Mouse (Mus musculus) hindbrain, embryonic 12.5 days (tissue): ENCODE results near the gene Sec16b. TPM values are rescaled to one million over a fixed set of nuclear protein-coding genes. Genes with fewer than 3 reads are reported as not detected.
A peak's percentile ranks its signal among the peaks of the same experiment; 100 is the strongest.

Experiments used
- ATAC-seq: fragments of 200-750 bp; cut with Nextera tagmentation; 2 replicates; pipeline ENCODE4 v1.8.0; 2017; ENCODE audit warnings: moderate TSS enrichment; ENCODE audit not compliant: low FRiP score
- H3K27ac ChIP-seq: fragments of 300-500 bp; sonication (generic); 2 replicates; pipeline ENCODE4 v1.5.1; 2016; ENCODE audit warnings: mild to moderate bottlenecking
- H3K27me3 ChIP-seq: fragments of 300-500 bp; sonication (generic); 2 replicates; pipeline ENCODE4 v1.6.1; 2016; ENCODE audit warnings: mild to moderate bottlenecking
- H3K36me3 ChIP-seq: fragments of 300-500 bp; sonication (generic); 2 replicates; pipeline ENCODE4 v1.6.1; 2016; ENCODE audit warnings: mild to moderate bottlenecking
- H3K4me1 ChIP-seq: fragments of 300-500 bp; sonication (generic); 2 replicates; pipeline ENCODE4 v1.6.1; 2016
- H3K4me2 ChIP-seq: fragments of 300-500 bp; sonication (generic); replicated peaks from 2 replicates; pipeline ENCODE4 v1.6.1; 2016; ENCODE audit warnings: mild to moderate bottlenecking
- H3K4me3 ChIP-seq: fragments of 300-500 bp; sonication (generic); 2 replicates; pipeline ENCODE4 v1.5.1; 2016; ENCODE audit warnings: mild to moderate bottlenecking
- H3K9ac ChIP-seq: fragments of 300-500 bp; sonication (generic); 2 replicates; pipeline ENCODE4 v1.6.1; 2016; ENCODE audit warnings: mild to moderate bottlenecking, moderate library complexity
- H3K9me3 ChIP-seq: fragments of 300-500 bp; sonication (generic); replicated peaks from 2 replicates; pipeline ENCODE4 v1.6.1; 2016; ENCODE audit warnings: mild to moderate bottlenecking
- WGBS: fragments of 180-500 bp; shearing (Covaris S2); methylation state at CpG from one replicate; pipeline ENCODE4 v1.1.7; 2016; 5-methylcytosine and 5-hydroxymethylcytosine counted together
- polyA plus RNA-seq: library from polyadenylated mRNA; unstranded; fragments of >200 nt; fragmentation: Nextera tagmentation; extraction: Ambion mirVana; gene quantifications from 2 replicates; pipeline ENCODE4 v1.2.1, GENCODE M21; 2016

Gene Sec16b
- 1.3 and 2.1 TPM in 2 replicates for polyA plus RNA-seq

GRCm38 (mm10) chr1:157506522-157506921 lies at the start of gene Sec16b:
Gene Sec16b (plus strand): TSS chr1:157506728.
- Histone ChIP-seq H3K27ac (no peak within 1 kb of the TSS), H3K4me3 (no peak within 1 kb of the TSS), H3K36me3 (no peaks in the 10 kb centered on the region), H3K27me3 (no peaks in the 10 kb centered on the region), H3K9me3 (no peaks in the 10 kb centered on the region), H3K4me2 (no peak within 1 kb of the TSS), H3K4me1 (peaks cover 16% of the 10 kb centered on the region; the same call in 1 of the 2 replicates), H3K9ac (no peak within 1 kb of the TSS)
- ATAC-seq, result no peak
- WGBS, result 17% methylated on average over 5 of the region's 5 CpGs

- no peaks in the 10 kb centered on the region for H3K36me3 ChIP-seq
- no peak for ATAC-seq
- H3K4me2 ChIP-seq, result peak overlapping the region; percentile 59; the same call in 1 of the 2 replicates
- H3K4me3 ChIP-seq, result no peak overlapping the region
- no peaks in the 10 kb centered on the region for H3K9me3 ChIP-seq
- no peaks in the 10 kb centered on the region for H3K27me3 ChIP-seq
- 55% methylated on average over 3 of the region's 3 CpGs for WGBS
- H3K27ac ChIP-seq, result no peak overlapping the region
- no peak overlapping the region for H3K9ac ChIP-seq
- H3K4me1 ChIP-seq, result peaks cover 20% of the 10 kb centered on the region
These were observed 48.7 kb upstream of the Sec16b start for GRCm38 (mm10) chr1:157457789-157458188.

- Histone ChIP-seq H3K27me3 (no peaks in the 10 kb centered on the region), H3K4me3 (peak within 1 kb of the TSS; percentile 39), H3K9ac (peak within 1 kb of the TSS; percentile 48), H3K4me1 (peaks cover 14% of the 10 kb centered on the region), H3K27ac (peak within 1 kb of the TSS; percentile 50; the same call in 1 of the 2 replicates), H3K9me3 (no peaks in the 10 kb centered on the region), H3K36me3 (no peaks in the 10 kb centered on the region), H3K4me2 (peak within 1 kb of the TSS; percentile 59)
- peak; percentile 86 for ATAC-seq
- 2% methylated on average over 28 of the region's 29 CpGs for WGBS
These were observed 47.9 kb upstream of the Sec16b start, which contains the start of gene Cryzl2 for GRCm38 (mm10) chr1:157458421-157459208. Gene Cryzl2 (plus strand): TSS chr1:157458577.

- Histone ChIP-seq H3K36me3 (no peaks in the 10 kb centered on the region), H3K4me2 (no peak overlapping the region), H3K9me3 (no peaks in the 10 kb centered on the region), H3K27me3 (no peaks in the 10 kb centered on the region), H3K9ac (no peak overlapping the region), H3K4me1 (peaks cover 14% of the 10 kb centered on the region), H3K4me3 (no peak overlapping the region), H3K27ac (no peak overlapping the region)
- ATAC-seq, result no peak
- 94% methylated on average over 5 of the region's 5 CpGs for WGBS
These were observed 46.6 kb upstream of the Sec16b start for GRCm38 (mm10) chr1:157459904-157460303.

- Histone ChIP-seq H3K4me3 (no peak overlapping the region), H3K27ac (no peak overlapping the region), H3K4me2 (no peak overlapping the region), H3K36me3 (no peaks in the 10 kb centered on the region), H3K9ac (no peak overlapping the region), H3K4me1 (peaks cover 14% of the 10 kb centered on the region), H3K27me3 (no peaks in the 10 kb centered on the region), H3K9me3 (no peaks in the 10 kb centered on the region)
- 96% methylated on average over 5 of the region's 5 CpGs for WGBS
- ATAC-seq, result no peak
These were observed 45.3 kb upstream of the Sec16b start for GRCm38 (mm10) chr1:157461276-157461675.

- H3K4me3 ChIP-seq, result no peak overlapping the region
- no peak for ATAC-seq
- H3K27ac ChIP-seq, result no peak overlapping the region
- H3K36me3 ChIP-seq, result no peaks in the 10 kb centered on the region
- H3K27me3 ChIP-seq, result no peaks in the 10 kb centered on the region
- no peak overlapping the region for H3K4me2 ChIP-seq
- H3K9me3 ChIP-seq, result no peaks in the 10 kb centered on the region
- no peak overlapping the region for H3K9ac ChIP-seq
- WGBS, result 66% methylated on average over 3 of the region's 3 CpGs
- H3K4me1 ChIP-seq, result peaks cover 14% of the 10 kb centered on the region
These were observed 44.2 kb upstream of the Sec16b start for GRCm38 (mm10) chr1:157462336-157462735.

GRCm38 (mm10) chr1:157465194-157465593 lies 41.3 kb upstream of the Sec16b start:
- Histone ChIP-seq H3K27ac (no peak overlapping the region), H3K9ac (no peak overlapping the region), H3K27me3 (no peaks in the 10 kb centered on the region), H3K4me1 (no peaks in the 10 kb centered on the region), H3K4me2 (no peak overlapping the region), H3K4me3 (no peak overlapping the region), H3K36me3 (no peaks in the 10 kb centered on the region), H3K9me3 (no peaks in the 10 kb centered on the region)
- WGBS, result 82% methylated on average over 3 of the region's 3 CpGs
- ATAC-seq, result no peak

- Histone ChIP-seq H3K4me1 (no peaks in the 10 kb centered on the region), H3K27me3 (no peaks in the 10 kb centered on the region), H3K4me2 (no peak overlapping the region), H3K36me3 (no peaks in the 10 kb centered on the region), H3K4me3 (no peak overlapping the region), H3K27ac (no peak overlapping the region), H3K9ac (no peak overlapping the region), H3K9me3 (no peaks in the 10 kb centered on the region)
- ATAC-seq, result no peak
- WGBS, result 92% methylated on average over 8 of the region's 8 CpGs
These were observed 38.7 kb upstream of the Sec16b start for GRCm38 (mm10) chr1:157467866-157468265.

GRCm38 (mm10) chr1:157470761-157471386 lies 35.7 kb upstream of the Sec16b start:
- ATAC-seq, result no peak
- no peak overlapping the region for H3K9ac ChIP-seq
- H3K4me3 ChIP-seq, result no peak overlapping the region
- 92% methylated on average over 9 of the region's 9 CpGs for WGBS
- no peaks in the 10 kb centered on the region for H3K27me3 ChIP-seq
- no peak overlapping the region for H3K27ac ChIP-seq
- no peaks in the 10 kb centered on the region for H3K9me3 ChIP-seq
- H3K36me3 ChIP-seq, result no peaks in the 10 kb centered on the region
- H3K4me1 ChIP-seq, result no peaks in the 10 kb centered on the region
- H3K4me2 ChIP-seq, result no peak overlapping the region

GRCm38 (mm10) chr1:157472716-157473115 lies 33.8 kb upstream of the Sec16b start:
- H3K36me3 ChIP-seq, result no peaks in the 10 kb centered on the region
- no peaks in the 10 kb centered on the region for H3K4me1 ChIP-seq
- whole genome bisulfite sequencing, result 90% methylated on average over 7 of the region's 7 CpGs
- no peaks in the 10 kb centered on the region for H3K27me3 ChIP-seq
- no peak overlapping the region for H3K9ac ChIP-seq
- no peak overlapping the region for H3K4me3 ChIP-seq
- H3K9me3 ChIP-seq, result no peaks in the 10 kb centered on the region
- no peak overlapping the region for H3K4me2 ChIP-seq
- H3K27ac ChIP-seq, result no peak overlapping the region
- ATAC-seq, result no peak

- Histone ChIP-seq H3K27me3 (no peaks in the 10 kb centered on the region), H3K36me3 (no peaks in the 10 kb centered on the region), H3K27ac (no peak overlapping the region), H3K9me3 (no peaks in the 10 kb centered on the region), H3K9ac (no peak overlapping the region), H3K4me1 (no peaks in the 10 kb centered on the region), H3K4me2 (no peak overlapping the region), H3K4me3 (no peak overlapping the region)
- 89% methylated on average over 8 of the region's 8 CpGs for WGBS
- no peak for ATAC-seq
These were observed 31.7 kb upstream of the Sec16b start for GRCm38 (mm10) chr1:157474865-157475264.

GRCm38 (mm10) chr1:157476231-157476630 lies 30.3 kb upstream of the Sec16b start:
- H3K4me1 ChIP-seq, result no peaks in the 10 kb centered on the region
- H3K9me3 ChIP-seq, result no peaks in the 10 kb centered on the region
- no peaks in the 10 kb centered on the region for H3K27me3 ChIP-seq
- no peak overlapping the region for H3K4me3 ChIP-seq
- 80% methylated on average over 2 of the region's 2 CpGs for WGBS
- H3K4me2 ChIP-seq, result no peak overlapping the region
- ATAC-seq, result no peak
- no peak overlapping the region for H3K27ac ChIP-seq
- no peaks in the 10 kb centered on the region for H3K36me3 ChIP-seq
- no peak overlapping the region for H3K9ac ChIP-seq
